22 mouse cellular contexts compared by ENCODE assay signal in the genomic region with DNA sequence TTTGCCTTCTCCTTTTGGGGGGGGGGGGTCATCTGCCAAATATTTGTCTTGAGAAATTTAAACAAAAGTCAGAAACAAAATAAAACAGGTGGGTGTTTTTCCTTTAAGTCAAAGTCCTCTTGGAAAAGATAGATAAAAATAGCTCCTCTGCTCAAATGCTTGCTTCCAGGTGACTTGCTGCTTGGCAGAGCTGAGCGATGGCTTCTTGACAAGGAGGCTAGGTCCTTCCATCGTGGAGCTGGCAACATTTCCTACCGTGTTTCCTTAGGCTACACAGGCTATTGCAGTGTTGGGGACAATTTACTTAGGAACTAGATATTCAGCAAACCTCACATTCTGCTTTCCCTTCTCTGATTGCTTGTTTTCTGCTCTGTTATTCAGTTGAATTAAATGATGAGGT.
A peak's percentile ranks its signal among the peaks of the same experiment; 100 is the strongest.
DNase-seq lines count a peak whose midpoint lies in the region; ATAC-seq lines count a peak whose summit lies in the region.
"Had no signal": no experiment of that assay in that cellular context is flagged by ENCODE, and none has a peak within 500 bp of the region (broad histone marks: within the 10 kb centered on the region; RNA-seq: fewer than 3 reads in every experiment).

No protein-coding gene starts in this region.

- no peaks in the 10 kb centered on the region for H3K36me3 ChIP-seq in midbrain, embryonic 11.5 days (ENCODE audit: control insufficient read depth, insufficient read depth, low read length)
- no peaks in the 10 kb centered on the region for H3K36me3 ChIP-seq in midbrain, embryonic 13.5 days
- H3K36me3 ChIP-seq: embryonic facial prominence, embryonic 15.5 days; forebrain, embryonic 15.5 days; heart, embryonic 13.5 days; hindbrain, embryonic 15.5 days had no signal

- 83% methylated on average over 3 of the region's 3 CpGs for WGBS in midbrain, embryonic 11.5 days
- 87% methylated on average over 3 of the region's 3 CpGs for WGBS in midbrain, embryonic 13.5 days

- no peaks in the 10 kb centered on the region for H3K4me1 ChIP-seq in midbrain, embryonic 11.5 days (ENCODE audit: control insufficient read depth, insufficient read depth, low read length)
- H3K4me1 ChIP-seq in midbrain, embryonic 13.5 days (replicated peaks): peaks cover 16% of the 10 kb centered on the region
- H3K4me1 ChIP-seq: embryonic facial prominence, embryonic 15.5 days; forebrain, embryonic 15.5 days had no signal

- no peak overlapping the region for H3K4me2 ChIP-seq in midbrain, embryonic 11.5 days
- no peak overlapping the region for H3K4me2 ChIP-seq in midbrain, embryonic 13.5 days (replicated peaks)
- H3K4me2 ChIP-seq: embryonic facial prominence, embryonic 15.5 days; forebrain, embryonic 15.5 days; heart, embryonic 13.5 days; hindbrain, embryonic 15.5 days had no signal

- no peak for ATAC-seq in midbrain, embryonic 11.5 days (ENCODE audit: low FRiP score)
- no peak for ATAC-seq in midbrain, embryonic 13.5 days
- ATAC-seq in erythroid progenitor cell, adult 5-6 weeks (replicated peaks; ENCODE audit: low FRiP score, poor library complexity, severe bottlenecking): no peak
- ATAC-seq: activated CD4-positive, CD25-positive, alpha-beta regulatory T cell, adult 4 months; forebrain, embryonic 15.5 days; intestine, embryonic 16.5 days; Patski had no signal

- H3K27ac ChIP-seq in midbrain, embryonic 11.5 days (ENCODE audit: low read depth, low read length): no peak overlapping the region
- H3K27ac ChIP-seq in midbrain, embryonic 13.5 days: no peak overlapping the region
- H3K27ac ChIP-seq: embryonic facial prominence, embryonic 15.5 days; forebrain, embryonic 15.5 days; heart, adult 2 months; heart, embryonic 13.5 days; hindbrain, embryonic 15.5 days had no signal

- peak; percentile 66 for DNase-seq in midbrain, embryonic 11.5 days (ENCODE audit: low spot score, missing footprints)
- DNase-seq in cerebellum, adult 18-20 months: peak; percentile 48 to 51
- DNase-seq in cerebellum, adult 9-11 months: peak; percentile 62
- DNase-seq in cerebellum, postnatal 36 days: peak; percentile 69 to 71
- DNase-seq in spleen, adult 18-20 months: no peak
- DNase-seq in ovary, postnatal 36 days (ENCODE audit: low spot score): no peak
- DNase-seq: adrenal gland, adult 2 months; adrenal gland, postnatal 25 days; heart, postnatal 36 days; kidney, adult 2 months had no signal

- H3K27me3 ChIP-seq in midbrain, embryonic 11.5 days (ENCODE audit: control insufficient read depth, insufficient read depth, low read length): no peaks in the 10 kb centered on the region
- no peaks in the 10 kb centered on the region for H3K27me3 ChIP-seq in midbrain, embryonic 13.5 days
- H3K27me3 ChIP-seq: CH12.LX; embryonic facial prominence, embryonic 15.5 days; forebrain, embryonic 15.5 days; heart, embryonic 13.5 days; hindbrain, embryonic 15.5 days; Patski had no signal

- H3K4me3 ChIP-seq in midbrain, embryonic 11.5 days (ENCODE audit: low read depth, low read length): no peak overlapping the region
- no peak overlapping the region for H3K4me3 ChIP-seq in midbrain, embryonic 13.5 days (replicated peaks)
- H3K4me3 ChIP-seq: embryonic facial prominence, embryonic 15.5 days; erythroblast, embryonic 14.5 days; forebrain, embryonic 15.5 days; heart, adult 2 months; heart, embryonic 13.5 days; hindbrain, embryonic 15.5 days had no signal

- no peaks in the 10 kb centered on the region for H3K9me3 ChIP-seq in midbrain, embryonic 11.5 days (ENCODE audit: control insufficient read depth, low read length)
- no peaks in the 10 kb centered on the region for H3K9me3 ChIP-seq in midbrain, embryonic 13.5 days
- H3K9me3 ChIP-seq: embryonic facial prominence, embryonic 15.5 days; forebrain, embryonic 15.5 days; heart, embryonic 13.5 days; hindbrain, embryonic 15.5 days had no signal

- H3K9ac ChIP-seq in midbrain, embryonic 11.5 days (ENCODE audit: low read length): no peak overlapping the region
- H3K9ac ChIP-seq in midbrain, embryonic 13.5 days (replicated peaks): no peak overlapping the region
- H3K9ac ChIP-seq: embryonic facial prominence, embryonic 15.5 days; forebrain, embryonic 15.5 days; heart, embryonic 13.5 days; hindbrain, embryonic 15.5 days had no signal

Comparison
In these comparisons a context has a peak if more than half of its experiments do, and no peak if none do; other contexts are left out.
1. DNase-seq: peak in midbrain, embryonic 11.5 days (single experiment), cerebellum, adult 18-20 months (2 of 2), cerebellum, adult 9-11 months (single experiment) and cerebellum, postnatal 36 days (2 of 2); none in spleen, adult 18-20 months (0 of 2) and ovary, postnatal 36 days (single experiment).